Mouse (Mus musculus) stomach, postnatal 0 days (tissue): ENCODE results near the gene Dctn1. TPM values are rescaled to one million over a fixed set of nuclear protein-coding genes. Genes with fewer than 3 reads are reported as not detected.

Experiments used
- ATAC-seq: fragments of 200-750 bp; cut with Nextera tagmentation; 2 replicates; pipeline ENCODE4 v1.8.0; 2017; ENCODE audit not compliant: low FRiP score, low TSS enrichment
- DNase-seq: peaks from one replicate; pipeline ENCODE4 v3.0.0-alpha.2; 2016; ENCODE audit warnings: low spot score
- H3K27ac ChIP-seq: fragments of 300-500 bp; sonication (generic); replicated peaks from 2 replicates; pipeline ENCODE4 v1.5.1; 2014; ENCODE audit warnings: mild to moderate bottlenecking, control low read depth
- H3K27me3 ChIP-seq: fragments of 300-500 bp; sonication (generic); 2 replicates; pipeline ENCODE4 v1.6.1; 2014; ENCODE audit warnings: low read length; ENCODE audit not compliant: control insufficient read depth, insufficient read depth
- H3K36me3 ChIP-seq: fragments of 300-500 bp; sonication (generic); 2 replicates; pipeline ENCODE4 v1.6.1; 2014; ENCODE audit warnings: low read length, mixed read lengths; ENCODE audit not compliant: control insufficient read depth, insufficient read depth
- H3K4me1 ChIP-seq: fragments of 300-500 bp; sonication (generic); replicated peaks from 2 replicates; pipeline ENCODE4 v1.6.1; 2014; ENCODE audit warnings: antibody characterized with exemption; ENCODE audit not compliant: control insufficient read depth, insufficient read depth
- H3K4me2 ChIP-seq: fragments of 300-500 bp; sonication (generic); replicated peaks from 2 replicates; pipeline ENCODE4 v1.6.1; 2014; ENCODE audit warnings: low read depth, mild to moderate bottlenecking, control low read depth, moderate library complexity
- H3K4me3 ChIP-seq: fragments of 300-500 bp; sonication (generic); 2 replicates; pipeline ENCODE4 v1.5.1; 2014; ENCODE audit warnings: low read depth, low read length, control low read depth
- H3K9ac ChIP-seq: fragments of 300-500 bp; sonication (generic); 2 replicates; pipeline ENCODE4 v1.6.1; 2014; ENCODE audit warnings: mild to moderate bottlenecking, low read length, control low read depth, mixed read lengths
- H3K9me3 ChIP-seq: fragments of 300-500 bp; sonication (generic); 2 replicates; pipeline ENCODE4 v1.6.1; 2016; ENCODE audit warnings: low read length; ENCODE audit not compliant: control insufficient read depth
- CTCF ChIP-seq: IDR thresholded peaks from 2 replicates; pipeline ENCODE4 v1.5.1; 2016; ENCODE audit warnings: antibody characterized with exemption, low read depth, mild to moderate bottlenecking, moderate library complexity
- EP300 ChIP-seq: optimal IDR thresholded peaks from 2 replicates; pipeline ENCODE3; 2016; ENCODE audit warnings: antibody characterized with exemption
- WGBS: fragments of 180-500 bp; shearing (Covaris S2); extraction: QIAGEN DNeasy Blood & Tissue Kit; methylation state at CpG from one replicate; pipeline ENCODE4 v1.1.7; 2014; 5-methylcytosine and 5-hydroxymethylcytosine counted together
- polyA plus RNA-seq: library from polyadenylated mRNA; unstranded; fragments of >200 nt; fragmentation: Nextera tagmentation; extraction: Ambion mirVana; gene quantifications from 2 replicates; pipeline ENCODE4 v1.2.1, GENCODE M21; 2015

The Dctn1 gene
- polyA plus RNA-seq, 1 experiment from 2014 or later = 43.5 TPM

GRCm38 (mm10) chr6:83208050-83208400 lies 42.3 kb downstream of the Dctn1 start:
- Histone ChIP-seq H3K27ac (no peak overlapping the region), H3K4me2 (no peak overlapping the region), H3K9me3 (no peaks in the 10 kb centered on the region), H3K4me1 (no peaks in the 10 kb centered on the region), H3K27me3 (no peaks in the 10 kb centered on the region), H3K36me3 (no peaks in the 10 kb centered on the region), H3K9ac (no peak overlapping the region), H3K4me3 (no peak overlapping the region)
- no peak for DNase-seq
- TF ChIP-seq CTCF (no peak), EP300 (no peak)
- WGBS = 87% methylated on average over 2 of the region's 2 CpGs
- 0 out of 2 replicates have a peak, but pooled peaks have one; percentile 13 for ATAC-seq

GRCm38 (mm10) chr6:83210495-83210894 lies 44.8 kb downstream of the Dctn1 start:
- H3K9ac ChIP-seq = no peak overlapping the region
- H3K27me3 ChIP-seq = no peaks in the 10 kb centered on the region
- 11% methylated on average over 2 of the region's 2 CpGs for WGBS
- H3K27ac ChIP-seq = no peak overlapping the region
- TF ChIP-seq EP300 = no peak
- no peak for TF ChIP-seq CTCF
- H3K4me1 ChIP-seq = no peaks in the 10 kb centered on the region
- no peaks in the 10 kb centered on the region for H3K9me3 ChIP-seq
- ATAC-seq = no peak
- no peaks in the 10 kb centered on the region for H3K36me3 ChIP-seq
- no peak overlapping the region for H3K4me3 ChIP-seq
- DNase-seq = no peak
- H3K4me2 ChIP-seq = no peak overlapping the region

- H3K9ac ChIP-seq = no peak overlapping the region
- H3K9me3 ChIP-seq = no peaks in the 10 kb centered on the region
- H3K36me3 ChIP-seq = no peaks in the 10 kb centered on the region
- no peak for ATAC-seq
- no peak overlapping the region for H3K4me3 ChIP-seq
- no peaks in the 10 kb centered on the region for H3K4me1 ChIP-seq
- no peak for TF ChIP-seq EP300
- no peak for TF ChIP-seq CTCF
- no peaks in the 10 kb centered on the region for H3K27me3 ChIP-seq
- 33% methylated on average over 5 of the region's 5 CpGs for WGBS
- no peak overlapping the region for H3K4me2 ChIP-seq
- no peak overlapping the region for H3K27ac ChIP-seq
- no peak for DNase-seq
Measured at GRCm38 (mm10) chr6:83211526-83211925, 45.8 kb downstream of the Dctn1 start.

GRCm38 (mm10) chr6:83215002-83215666 lies 49.4 kb downstream of the Dctn1 start:
- Histone ChIP-seq H3K36me3 (no peaks in the 10 kb centered on the region), H3K27me3 (no peaks in the 10 kb centered on the region), H3K27ac (no peak overlapping the region), H3K4me3 (no peak overlapping the region), H3K9me3 (no peaks in the 10 kb centered on the region), H3K9ac (no peak overlapping the region), H3K4me1 (no peaks in the 10 kb centered on the region), H3K4me2 (no peak overlapping the region)
- TF ChIP-seq EP300 (no peak), CTCF (peak; percentile 98)
- 17% methylated on average over 7 of the region's 7 CpGs for WGBS
- DNase-seq = peak; percentile 79
- ATAC-seq = peak; percentile 68

GRCm38 (mm10) chr6:83219814-83220213 lies 54.1 kb downstream of the Dctn1 start, which contains the start of gene Slc4a5:
Slc4a5 (plus strand) TSS chr6:83219828.
- WGBS = 37% methylated on average over 3 of the region's 3 CpGs
- DNase-seq (no peak), ATAC-seq (0 out of 2 replicates have a peak, but pooled peaks have one; percentile 29)
- H3K9me3 ChIP-seq = no peaks in the 10 kb centered on the region
- H3K27ac ChIP-seq = no peak within 1 kb of the TSS
- no peaks in the 10 kb centered on the region for H3K36me3 ChIP-seq
- no peak within 1 kb of the TSS for H3K4me2 ChIP-seq
- no peaks in the 10 kb centered on the region for H3K27me3 ChIP-seq
- TF ChIP-seq CTCF (no peak), EP300 (no peak)
- H3K4me3 ChIP-seq = no peak within 1 kb of the TSS
- no peaks in the 10 kb centered on the region for H3K4me1 ChIP-seq
- H3K9ac ChIP-seq = no peak within 1 kb of the TSS

- no peak for DNase-seq
- Histone ChIP-seq H3K27ac (no peak overlapping the region), H3K27me3 (no peaks in the 10 kb centered on the region), H3K4me2 (no peak overlapping the region), H3K4me1 (no peaks in the 10 kb centered on the region), H3K36me3 (no peaks in the 10 kb centered on the region), H3K9me3 (no peaks in the 10 kb centered on the region), H3K4me3 (no peak overlapping the region), H3K9ac (no peak overlapping the region)
- ATAC-seq = no peak
- WGBS = 35% methylated on average over 2 of the region's 2 CpGs
- TF ChIP-seq CTCF = no peak
- TF ChIP-seq EP300 = no peak
Measured at GRCm38 (mm10) chr6:83231486-83231885, 65.8 kb downstream of the Dctn1 start.
